Mouse (Mus musculus) regulatory T cell (primary cell): Measurements from ENCODE around the gene Sp110.
"Not testable (repeated sequence)": the region's sequence is repeated elsewhere in the genome, so short reads cannot be mapped to it uniquely, and the experiment has no call there.

ENCODE experiments used
- in situ Hi-C: fragments of 300-600 bp; cut with MboI, MseI; formaldehyde crosslinking; loops from one replicate; pipeline ENCODE4 v1.15.1; 2025; ENCODE audit warnings: high pct_unique_total_duplicates

Sp110 gene

GRCm38 (mm10) chr1:85598271-85599012, at the start of gene Sp110:
Sp110 (minus strand) TSS chr1:85598817.
- in situ Hi-C loops, result loop anchor here (5.0 kb wide), 1 partner anchor 486 kb away; no protein-coding TSS in a partner anchor

- in situ Hi-C loops, result loop anchor here (5.0 kb wide), 1 partner anchor 566 kb away; no protein-coding TSS in a partner anchor
Observed at GRCm38 (mm10) chr1:85638144-85638543, 39.5 kb upstream of the Sp110 start.

GRCm38 (mm10) chr1:85636936-85637335, 38.3 kb upstream of the Sp110 start:
- in situ Hi-C loops, result loop anchor here (5.0 kb wide), 1 partner anchor 565 kb away; no protein-coding TSS in a partner anchor

DNA sequence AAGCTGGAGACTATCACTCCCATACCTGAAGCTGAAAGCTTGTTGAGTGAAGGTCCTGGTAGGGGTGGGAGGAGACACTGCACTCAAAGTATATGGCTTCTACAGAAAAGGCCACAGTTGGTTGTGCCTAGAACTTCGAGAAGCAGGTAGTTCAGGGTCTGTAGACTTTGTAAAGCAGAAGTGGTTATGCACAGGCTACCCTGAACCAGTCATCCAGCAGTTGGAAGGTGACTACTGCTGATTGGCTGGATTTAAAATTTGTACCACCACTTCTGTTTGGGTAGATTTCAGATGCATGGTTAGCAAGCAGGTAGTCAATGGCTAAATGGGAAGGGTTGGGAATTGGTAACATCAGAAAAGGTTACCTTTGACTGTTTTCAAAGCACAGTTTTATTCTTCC, 20.1 kb upstream of the Sp110 start:
- in situ Hi-C loops, result not testable (repeated sequence)

DNA sequence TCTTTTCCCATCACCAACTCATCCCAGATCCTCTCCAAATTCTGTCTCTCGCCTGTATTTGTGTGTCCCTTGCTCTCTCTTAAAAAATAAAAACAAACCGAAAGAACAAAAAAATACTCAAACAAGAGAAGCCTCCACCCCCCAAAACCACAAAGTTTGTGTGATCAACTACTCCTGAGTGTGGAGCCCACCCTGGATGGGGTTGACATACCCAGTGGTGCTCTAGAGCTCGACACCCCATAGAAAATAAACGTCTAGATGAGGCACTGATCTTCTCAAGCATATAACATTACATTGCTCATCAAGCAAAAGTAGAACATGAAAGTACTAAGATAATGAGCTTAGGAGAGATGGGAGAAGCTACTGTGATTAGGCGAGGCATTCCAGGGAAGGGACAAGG, 18.5 kb upstream of the Sp110 start:
- in situ Hi-C loops, result not testable (repeated sequence)

GRCm38 (mm10) chr1:85615819-85616218, 17.2 kb upstream of the Sp110 start:
- in situ Hi-C loops, result not testable (repeated sequence)

- in situ Hi-C loops, result not testable (repeated sequence)
Observed at GRCm38 (mm10) chr1:85615096-85615495, 16.5 kb upstream of the Sp110 start.

GRCm38 (mm10) chr1:85610581-85610980, 12.0 kb upstream of the Sp110 start:
- in situ Hi-C loops, result not testable (repeated sequence)

DNA sequence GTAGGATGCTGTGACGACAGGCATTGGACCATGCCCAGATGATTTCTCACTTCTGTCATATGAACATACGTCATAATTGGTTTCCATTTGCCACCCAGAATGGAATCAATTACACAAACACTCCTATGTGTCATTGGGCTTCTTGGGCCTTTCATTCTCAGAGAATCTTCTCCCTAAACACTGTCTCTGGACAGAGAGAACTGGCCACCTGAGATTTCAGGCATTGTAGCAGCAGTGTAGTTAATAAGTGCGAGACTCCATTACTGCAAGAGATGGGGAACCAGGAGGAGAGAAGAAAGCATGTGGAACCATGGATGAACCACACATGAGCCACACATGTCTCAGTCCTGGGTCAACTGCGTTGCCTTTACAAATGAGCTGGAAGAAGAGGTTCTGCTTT, 9.7 kb upstream of the Sp110 start:
- in situ Hi-C loops, result not testable (repeated sequence)

- in situ Hi-C loops, result not testable (repeated sequence)
Observed at GRCm38 (mm10) chr1:85604341-85604740, 5.7 kb upstream of the Sp110 start.

GRCm38 (mm10) chr1:85600794-85601193, 2.2 kb upstream of the Sp110 start:
- in situ Hi-C loops, result not testable (repeated sequence)

DNA sequence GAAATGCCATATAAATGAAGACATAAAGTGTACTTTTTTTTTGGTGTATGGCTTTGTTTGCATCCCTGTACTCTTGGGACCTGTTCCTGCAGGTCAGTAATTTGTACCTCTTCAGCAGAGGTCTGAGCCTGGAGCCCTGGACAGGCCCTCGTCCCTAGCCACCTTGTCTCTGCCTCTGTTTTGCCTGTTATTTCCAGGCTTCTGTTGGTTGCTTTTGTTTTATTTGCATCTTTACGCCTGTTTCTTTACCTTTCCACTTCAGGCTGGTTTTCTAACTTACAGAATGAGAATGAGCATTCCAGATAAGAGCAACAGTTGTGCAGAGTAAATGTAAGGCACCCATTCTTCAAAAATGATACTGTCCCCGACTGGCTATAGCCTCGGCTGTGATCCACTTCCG, 1.5 kb upstream of the Sp110 start, which contains the start of gene Sp140:
TSS of gene Sp140 (plus strand) at position 301 of the 400 bp plus-strand sequence.
- in situ Hi-C loops, result not testable (repeated sequence)

GRCm38 (mm10) chr1:85592526-85592925, 6.1 kb downstream of the Sp110 start:
- in situ Hi-C loops, result not testable (repeated sequence)

GRCm38 (mm10) chr1:85588697-85589096, 9.9 kb downstream of the Sp110 start:
- in situ Hi-C loops, result loop anchor here (10.0 kb wide), 1 partner anchor 344 kb away; no protein-coding TSS in a partner anchor

DNA sequence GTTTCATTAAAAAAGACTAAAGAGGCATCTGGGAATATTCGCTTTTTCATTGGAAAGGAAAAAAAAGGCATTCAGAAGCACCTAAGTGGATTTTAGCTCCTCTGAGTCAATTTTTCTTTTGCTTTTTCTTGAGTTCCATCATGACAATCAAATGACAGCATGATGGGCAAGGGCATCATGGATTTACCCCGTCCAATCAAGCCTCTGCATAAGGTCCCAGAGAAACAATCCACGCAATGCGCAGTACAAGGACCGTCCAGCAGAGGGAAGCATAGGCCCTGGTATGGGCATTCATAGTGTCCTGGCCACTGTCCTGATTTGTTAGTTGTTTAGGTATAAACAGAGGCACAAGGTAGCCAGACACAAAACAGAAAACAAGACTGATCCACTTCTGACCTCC, 17.1 kb downstream of the Sp110 start:
- in situ Hi-C loops, result loop anchor here (5.0 to 10.0 kb wide), 2 partner anchors 156 to 337 kb away; no protein-coding TSS in a partner anchor

GRCm38 (mm10) chr1:85580578-85580977, 18.0 kb downstream of the Sp110 start:
- in situ Hi-C loops, result loop anchor here (5.0 to 10.0 kb wide), 2 partner anchors 157 to 336 kb away; no protein-coding TSS in a partner anchor

- in situ Hi-C loops, result loop anchor here (5.0 to 10.0 kb wide), 2 partner anchors 157 to 335 kb away; no protein-coding TSS in a partner anchor
Observed at GRCm38 (mm10) chr1:85580148-85580534, 18.5 kb downstream of the Sp110 start.

DNA sequence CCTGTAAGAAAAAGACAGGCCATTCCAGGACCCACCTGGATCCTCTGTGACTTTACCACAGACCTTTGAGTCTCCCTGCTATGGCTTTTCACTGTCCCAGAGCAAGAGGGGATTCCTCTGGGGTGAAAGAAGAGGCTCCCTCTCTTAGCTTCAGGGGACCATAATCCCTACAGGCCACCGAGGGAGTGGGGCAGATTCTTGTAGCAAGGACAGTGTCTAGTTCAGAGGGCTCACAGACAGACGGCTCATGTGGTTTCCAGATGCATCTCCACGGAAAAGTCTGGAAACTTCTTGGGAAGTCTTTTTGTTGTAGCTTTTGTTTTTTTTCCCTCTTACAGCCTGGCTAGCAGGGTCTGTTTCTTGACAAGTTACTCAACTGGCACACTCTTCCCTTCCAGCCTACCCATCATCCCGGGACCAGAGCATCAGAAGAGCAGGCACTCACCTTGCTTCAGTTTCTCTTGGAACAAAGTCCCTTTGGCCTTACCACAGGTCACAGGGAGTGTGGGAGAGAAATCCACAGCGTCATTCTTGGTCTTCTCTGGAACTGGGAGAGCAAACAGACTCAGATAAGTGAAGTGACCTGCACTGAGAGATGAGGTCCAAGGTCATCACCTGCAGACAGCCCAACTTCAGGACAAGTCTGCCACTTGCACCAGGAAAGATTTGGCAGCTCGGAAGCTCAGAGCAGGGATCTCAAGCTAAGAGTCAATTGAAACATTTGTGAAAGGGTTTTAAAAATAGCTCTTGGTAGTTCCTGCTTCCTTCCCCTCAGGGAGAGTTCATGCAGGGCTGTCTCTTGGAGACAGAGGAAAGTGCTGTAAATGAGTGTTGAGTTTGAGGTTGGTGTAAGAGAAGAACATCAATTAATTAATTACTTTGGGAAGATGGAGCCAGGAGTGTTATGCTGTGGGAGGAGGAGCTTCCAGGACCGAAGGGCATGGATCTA, 19.1 kb downstream of the Sp110 start:
- in situ Hi-C loops, result loop anchor here (5.0 to 10.0 kb wide), 3 partner anchors 158 to 587 kb away; no protein-coding TSS in a partner anchor

DNA sequence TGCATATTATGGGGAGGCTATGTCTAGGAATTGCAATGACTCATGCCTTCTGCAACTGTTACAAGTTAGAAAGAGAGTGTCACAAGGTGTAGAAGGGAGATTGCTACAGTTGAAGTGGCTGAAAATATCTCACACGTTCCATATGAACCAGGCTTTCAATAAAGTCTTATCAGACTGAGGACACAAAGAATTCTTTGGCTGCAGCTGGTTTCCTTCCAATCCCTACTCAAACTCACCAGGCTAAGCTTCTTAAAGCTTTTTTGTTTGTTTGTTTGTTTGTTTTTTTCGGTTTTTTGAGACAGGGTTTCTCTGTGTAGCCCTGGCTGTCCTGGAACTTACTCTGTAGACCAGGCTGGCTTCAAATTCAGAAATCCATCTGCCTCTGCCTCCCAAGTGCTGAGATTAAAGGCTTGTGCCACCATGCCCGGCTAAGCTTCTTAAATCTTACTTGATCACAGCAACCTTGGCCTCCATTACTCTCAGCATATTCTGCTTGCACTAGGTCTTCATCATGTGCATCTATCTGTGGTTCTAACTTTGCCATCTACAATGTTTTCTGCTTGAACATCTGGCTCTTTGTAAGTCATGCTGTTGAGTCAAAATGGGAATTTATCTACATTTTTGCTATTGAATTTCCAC, 20.1 kb downstream of the Sp110 start:
- in situ Hi-C loops, result loop anchor here (5.0 kb wide), 1 partner anchor 586 kb away; no protein-coding TSS in a partner anchor

GRCm38 (mm10) chr1:85575376-85575775, 23.2 kb downstream of the Sp110 start, which contains the start of gene G530012D18Rik:
G530012D18Rik (plus strand) TSS chr1:85575676.
- in situ Hi-C loops, result loop anchor here (5.0 kb wide), 1 partner anchor 583 kb away; no protein-coding TSS in a partner anchor

DNA sequence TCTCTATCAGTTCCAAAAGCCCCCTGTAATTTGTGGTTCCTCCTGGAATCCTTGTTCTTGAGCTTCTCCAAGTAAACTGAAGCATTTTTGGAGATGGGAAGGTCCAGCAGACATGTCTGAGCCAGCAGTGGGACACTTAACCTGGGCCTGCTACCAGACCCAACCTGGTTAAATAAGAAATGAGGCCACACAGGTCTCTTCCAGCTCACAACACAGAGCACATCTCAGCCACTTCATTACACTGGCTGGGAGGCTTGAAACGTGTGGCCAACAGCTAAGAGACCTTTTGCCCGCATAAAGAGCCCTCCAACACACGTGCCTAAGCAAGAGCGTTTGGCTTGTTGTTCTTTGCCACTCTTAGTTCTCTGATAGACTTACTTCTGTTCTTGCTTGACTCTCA, 25.1 kb downstream of the Sp110 start:
- in situ Hi-C loops, result not testable (repeated sequence)
